Mouse (Mus musculus): ENCODE results near the gene Troap. TPM values are rescaled to one million over a fixed set of nuclear protein-coding genes. Genes with fewer than 3 reads are reported as not detected.

Gene Troap
- polyA plus RNA-seq, 1 experiment from 2014 or later: 38.3 TPM

GRCm38 (mm10) chr15:99126081-99126815 is 51.9 kb downstream of the Troap start:
- Histone ChIP-seq H3K36me3 (no peaks in the 10 kb centered on the region), H3K27ac (replicated peaks) (peak overlapping the region; percentile 96), H3K27me3 (peaks cover 6% of the 10 kb centered on the region; the same call in 1 of the 2 replicates), H3K9me3 (no peaks in the 10 kb centered on the region), H3K4me2 (replicated peaks) (peak overlapping the region; percentile 73), H3K4me1 (peaks cover 29% of the 10 kb centered on the region), H3K9ac (replicated peaks) (peak overlapping the region; percentile 90), H3K4me3 (peak overlapping the region; percentile 82)
- under 1% methylated on average over 111 of the region's 115 CpGs for WGBS
- peak; percentile 89 for ATAC-seq (ENCODE audit: low FRiP score, low read depth)

GRCm38 (mm10) chr15:99126816-99127365 is 52.5 kb downstream of the Troap start:
- peak overlapping the region; percentile 90 for H3K9ac ChIP-seq (replicated peaks)
- H3K27me3 ChIP-seq: peaks cover 6% of the 10 kb centered on the region; the same call in 1 of the 2 replicates
- peak overlapping the region; percentile 82 for H3K4me3 ChIP-seq
- no peaks in the 10 kb centered on the region for H3K36me3 ChIP-seq
- peak; percentile 47 for ATAC-seq (ENCODE audit: low FRiP score, low read depth)
- peak overlapping the region; percentile 96 for H3K27ac ChIP-seq (replicated peaks)
- peak overlapping the region; percentile 73 for H3K4me2 ChIP-seq (replicated peaks)
- WGBS: under 1% methylated on average over 35 of the region's 35 CpGs
- H3K9me3 ChIP-seq: no peaks in the 10 kb centered on the region
- H3K4me1 ChIP-seq: peaks cover 29% of the 10 kb centered on the region

GRCm38 (mm10) chr15:99127851-99128522 is 53.6 kb downstream of the Troap start:
- Histone ChIP-seq H3K36me3 (no peaks in the 10 kb centered on the region), H3K27me3 (peaks cover 6% of the 10 kb centered on the region; the same call in 1 of the 2 replicates), H3K27ac (replicated peaks) (no peak overlapping the region), H3K9me3 (no peaks in the 10 kb centered on the region), H3K4me2 (replicated peaks) (peak overlapping the region; percentile 73), H3K4me3 (peak overlapping the region; percentile 82), H3K9ac (replicated peaks) (peak overlapping the region; percentile 90), H3K4me1 (peaks cover 29% of the 10 kb centered on the region)
- ATAC-seq (ENCODE audit: low FRiP score, low read depth): no peak
- 62% methylated on average over 6 of the region's 6 CpGs for WGBS

GRCm38 (mm10) chr15:99129441-99129840 is 55.1 kb downstream of the Troap start:
- ATAC-seq (ENCODE audit: low FRiP score, low read depth): no peak
- Histone ChIP-seq H3K9me3 (no peaks in the 10 kb centered on the region), H3K27ac (replicated peaks) (no peak overlapping the region), H3K4me1 (peaks cover 29% of the 10 kb centered on the region), H3K9ac (replicated peaks) (no peak overlapping the region), H3K27me3 (peaks cover 1% of the 10 kb centered on the region; the same call in 1 of the 2 replicates), H3K36me3 (no peaks in the 10 kb centered on the region), H3K4me2 (replicated peaks) (peak overlapping the region; percentile 22), H3K4me3 (no peak overlapping the region)
- 24% methylated on average over 11 of the region's 11 CpGs for WGBS

- H3K4me2 ChIP-seq (replicated peaks): peak overlapping the region; percentile 22; the same call in 1 of the 2 replicates
- H3K27me3 ChIP-seq: no peaks in the 10 kb centered on the region
- no peak for ATAC-seq (ENCODE audit: low FRiP score, low read depth)
- H3K4me1 ChIP-seq: peaks cover 29% of the 10 kb centered on the region
- no peak overlapping the region for H3K27ac ChIP-seq (replicated peaks)
- WGBS: 68% methylated on average over 22 of the region's 22 CpGs
- H3K9ac ChIP-seq (replicated peaks): no peak overlapping the region
- no peak overlapping the region for H3K4me3 ChIP-seq
- no peaks in the 10 kb centered on the region for H3K9me3 ChIP-seq
- no peaks in the 10 kb centered on the region for H3K36me3 ChIP-seq
Measured at GRCm38 (mm10) chr15:99129956-99130910, 55.9 kb downstream of the Troap start.

Small RNAs within 50 kb of the gene (microRNA-seq; reads per million reads assigned to microRNA genes)
- 0.93 reads per million for gene Mir6960

Other genes with a start within 250 kb of the Troap start
- 83.1 and 85.9 TPM in 2 replicates for gene Prkag1, start 243.1 kb upstream of the Troap start, polyA plus RNA-seq (2016; fragmentation: Nextera tagmentation; extraction: Ambion mirVana)
- 13.4 and 13.8 TPM in 2 replicates for gene Kmt2d, start 203.4 kb upstream of the Troap start, polyA plus RNA-seq (2016; fragmentation: Nextera tagmentation; extraction: Ambion mirVana)
- gene Rhebl1, start 180.0 kb upstream of the Troap start, polyA plus RNA-seq (2016; fragmentation: Nextera tagmentation; extraction: Ambion mirVana): 20.1 and 22.9 TPM in 2 replicates
- 0.56 and 0.66 TPM in 2 replicates for gene Dhh, start 176.0 kb upstream of the Troap start, polyA plus RNA-seq (2016; fragmentation: Nextera tagmentation; extraction: Ambion mirVana)
- 37.1 and 40.7 TPM in 2 replicates for gene Lmbr1l, start 156.3 kb upstream of the Troap start, polyA plus RNA-seq (2016; fragmentation: Nextera tagmentation; extraction: Ambion mirVana)
- 1,566 and 1,635 TPM in 2 replicates for gene Tuba1b, start 140.0 kb upstream of the Troap start, polyA plus RNA-seq (2016; fragmentation: Nextera tagmentation; extraction: Ambion mirVana)
- not detected in 2 replicates for gene Gm49450, start 121.0 kb upstream of the Troap start, polyA plus RNA-seq (2016; fragmentation: Nextera tagmentation; extraction: Ambion mirVana)
- gene Tuba1a, start 120.9 kb upstream of the Troap start, polyA plus RNA-seq (2016; fragmentation: Nextera tagmentation; extraction: Ambion mirVana): 9,394 and 9,642 TPM in 2 replicates
- gene Tuba1c, start 44.7 kb upstream of the Troap start, polyA plus RNA-seq (2016; fragmentation: Nextera tagmentation; extraction: Ambion mirVana): 73.7 and 79.3 TPM in 2 replicates
- 5.4 and 8.1 TPM in 2 replicates for gene Prph, start 19.4 kb upstream of the Troap start, polyA plus RNA-seq (2016; fragmentation: Nextera tagmentation; extraction: Ambion mirVana)
- gene C1ql4, start 13.2 kb downstream of the Troap start, polyA plus RNA-seq (2016; fragmentation: Nextera tagmentation; extraction: Ambion mirVana): 18.2 and 19.9 TPM in 2 replicates
- 1.9 and 2.2 TPM in 2 replicates for gene Dnajc22, start 18.6 kb downstream of the Troap start, polyA plus RNA-seq (2016; fragmentation: Nextera tagmentation; extraction: Ambion mirVana)
- gene Spats2, start 51.3 kb downstream of the Troap start, polyA plus RNA-seq (2016; fragmentation: Nextera tagmentation; extraction: Ambion mirVana): 65.3 and 73.7 TPM in 2 replicates
- 0.16 and 0.23 TPM in 2 replicates for gene Kcnh3, start 150.3 kb downstream of the Troap start, polyA plus RNA-seq (2016; fragmentation: Nextera tagmentation; extraction: Ambion mirVana)
- gene Mcrs1, start 177.4 kb downstream of the Troap start, polyA plus RNA-seq (2016; fragmentation: Nextera tagmentation; extraction: Ambion mirVana): 196 and 202 TPM in 2 replicates
- 75.9 and 78.1 TPM in 2 replicates for gene Prpf40b, start 220.5 kb downstream of the Troap start, polyA plus RNA-seq (2016; fragmentation: Nextera tagmentation; extraction: Ambion mirVana)
- gene Fam186b, start 221.3 kb downstream of the Troap start, polyA plus RNA-seq (2016; fragmentation: Nextera tagmentation; extraction: Ambion mirVana): 0.22 and 0.26 TPM in 2 replicates

Measured in midbrain, embryonic 12.5 days (tissue).